Mouse (Mus musculus) liver, embryonic 14.5 days (tissue): ENCODE results near the gene Prcp.
"Not testable (repeated sequence)": the region's sequence is repeated elsewhere in the genome, so short reads cannot be mapped to it uniquely, and the experiment has no call there.

Experiments used
- CTCF ChIP-seq: IDR thresholded peaks from 2 replicates; pipeline ENCODE4 v1.5.1; 2016; ENCODE audit warnings: antibody characterized with exemption, low read depth, control low read depth
- EP300 ChIP-seq: IDR thresholded peaks from 2 replicates; pipeline ENCODE4 v1.6.1; 2016; ENCODE audit warnings: antibody characterized with exemption, low read depth

DNA sequence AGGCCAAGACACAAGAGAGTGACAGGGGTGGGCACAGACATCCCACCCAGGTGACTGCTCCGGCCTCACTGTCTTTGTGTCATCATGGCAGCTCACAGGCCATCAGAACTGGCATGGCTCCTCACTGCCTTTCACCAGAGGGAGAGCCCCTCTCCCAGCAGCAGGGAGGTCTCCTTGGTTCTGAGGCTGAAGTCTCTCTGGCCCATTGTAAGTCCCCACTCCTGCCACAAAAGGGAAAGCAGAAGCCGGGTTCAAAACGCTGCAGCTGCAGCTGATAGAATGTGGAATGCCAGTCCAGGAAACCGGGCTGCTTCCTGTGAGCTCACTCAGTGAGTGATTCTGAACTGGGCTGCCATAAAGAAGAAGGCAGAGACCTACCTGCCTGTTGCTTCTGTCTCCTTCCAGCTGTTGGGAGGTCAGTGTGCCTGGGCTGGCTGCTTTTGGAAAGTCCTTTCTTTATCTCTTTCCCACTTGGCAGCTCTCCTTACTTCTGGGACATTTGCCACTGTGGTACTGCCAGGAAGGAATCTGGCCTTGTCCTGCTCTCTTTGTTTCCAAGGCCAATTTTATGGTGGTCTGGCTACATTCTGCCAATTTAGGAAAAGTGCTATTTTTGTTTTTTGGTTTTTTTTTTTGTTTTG lies 59.2 kb downstream of the Prcp start:
- not testable (repeated sequence) for TF ChIP-seq CTCF, EP300
